Mouse (Mus musculus) ZHBTc4 (cell line): ENCODE measurements around the gene Zmynd12.

Source experiments
- DNase-seq: peaks from one replicate; pipeline ENCODE4 v3.0.0-alpha.2; 2011; ENCODE audit warnings: low read depth, low spot score

Gene Zmynd12

DNA sequence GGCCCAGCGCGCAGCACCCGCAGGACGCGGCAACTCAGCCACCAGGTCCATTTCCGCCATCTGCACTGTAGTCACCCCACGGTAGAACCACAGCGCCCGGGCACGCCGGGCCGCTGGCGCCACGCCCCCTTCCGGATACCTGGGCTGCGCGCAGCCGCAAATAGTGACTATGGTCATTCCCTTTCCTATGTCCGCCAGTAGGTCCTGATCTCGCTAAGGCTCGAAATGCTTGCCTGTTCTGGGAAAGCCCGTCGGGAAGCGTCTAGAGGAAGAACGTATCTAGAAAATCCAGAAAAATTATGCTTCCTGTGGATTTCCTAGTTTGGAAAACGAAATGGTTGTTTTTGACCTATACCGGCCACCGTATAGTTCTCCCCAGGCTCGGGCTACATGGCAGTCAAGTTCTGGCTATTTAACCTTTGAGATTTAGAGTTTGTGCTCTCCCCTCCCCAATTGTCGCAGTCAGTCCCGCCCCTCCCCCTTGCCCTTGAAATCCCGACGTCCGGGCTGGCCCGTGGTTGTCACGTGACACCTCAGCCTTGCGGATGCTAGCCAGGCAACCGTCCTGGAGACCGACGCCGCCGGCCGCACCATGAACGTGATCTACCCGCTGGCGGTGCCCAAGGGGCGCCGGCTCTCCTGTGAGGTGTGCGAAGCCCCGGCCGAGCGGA is at the start of gene Zmynd12, which contains the start of gene Ppcs:
TSS of gene Zmynd12 (plus strand) at position 521 of the 671 bp plus-strand sequence.
TSS of gene Ppcs (minus strand) at position 127 of the 671 bp plus-strand sequence.
- peak; percentile 98 for DNase-seq

DNA sequence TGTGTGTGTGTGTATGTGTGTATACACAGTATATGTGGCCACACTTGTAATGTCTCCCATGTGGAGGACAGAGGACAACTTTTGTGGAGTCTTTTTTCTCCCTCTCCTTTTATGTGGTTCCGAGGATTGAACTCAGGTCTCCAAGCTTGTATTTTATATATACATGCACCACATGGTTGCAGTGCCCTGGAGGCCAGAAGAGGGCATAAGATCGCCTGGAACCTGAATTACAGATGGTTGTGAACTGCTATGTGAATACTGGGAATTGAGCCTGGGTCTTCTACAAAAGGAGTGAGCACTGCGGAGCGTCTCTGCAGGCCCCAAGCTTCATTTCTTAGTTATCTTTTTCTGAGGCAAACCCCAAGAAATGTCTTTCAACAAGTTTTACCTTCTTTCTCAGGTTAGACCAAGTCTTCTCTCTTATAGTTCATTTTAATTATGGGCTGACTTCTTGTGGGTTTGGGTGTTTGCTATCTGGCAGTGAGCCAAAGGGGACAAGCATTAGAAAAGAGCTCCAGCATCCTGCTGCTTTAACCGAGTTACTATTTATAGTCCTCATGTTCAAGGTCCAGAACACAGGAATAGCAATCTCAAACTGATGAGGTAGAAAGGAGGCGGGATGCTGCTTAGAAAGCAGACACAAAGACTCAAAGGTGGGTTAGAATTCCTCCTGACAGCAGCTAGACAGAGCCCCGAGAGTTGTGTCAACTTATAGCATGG is 41.0 kb upstream of the Zmynd12 start:
- DNase-seq, result no peak

DNA sequence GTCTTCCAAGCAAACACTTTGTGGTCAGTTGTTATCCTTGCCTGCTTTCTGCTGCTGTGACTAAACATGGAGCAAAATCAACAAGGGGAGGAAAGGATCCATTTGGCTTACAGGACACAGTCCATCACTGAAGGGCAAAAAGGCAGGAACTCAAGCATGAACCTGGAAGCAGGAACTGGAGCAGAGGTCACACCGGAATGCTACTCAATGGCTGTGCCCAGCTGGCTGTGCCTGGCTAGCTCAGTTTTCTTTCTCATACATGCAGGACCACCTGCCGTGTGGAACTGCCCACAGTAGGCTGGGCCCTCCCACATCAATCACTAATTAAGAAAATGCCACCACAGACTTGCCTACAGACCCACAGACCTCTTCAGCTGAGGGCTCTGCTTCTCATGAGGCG is 33.4 kb upstream of the Zmynd12 start:
- no peak for DNase-seq

DNA sequence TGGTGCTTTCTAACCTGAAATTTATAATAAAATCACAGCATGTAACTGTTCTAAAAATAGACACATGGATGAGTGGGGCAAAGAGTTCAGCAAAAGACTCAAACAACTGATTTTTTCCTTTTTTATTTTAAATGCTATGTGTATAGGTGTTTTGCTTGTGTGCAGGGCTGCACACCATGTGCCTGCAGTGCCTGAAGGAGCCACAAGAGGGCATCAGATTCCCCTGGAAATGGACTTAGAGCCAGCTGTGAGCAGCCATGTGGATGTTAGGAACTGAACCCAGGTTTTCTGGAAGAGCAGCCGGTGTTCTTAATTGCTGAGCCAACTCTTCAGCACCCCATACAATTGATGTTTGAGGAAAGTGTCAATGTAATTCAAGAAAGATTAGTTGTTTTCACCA is 32.2 kb upstream of the Zmynd12 start:
- peak; percentile 85 for DNase-seq

DNA sequence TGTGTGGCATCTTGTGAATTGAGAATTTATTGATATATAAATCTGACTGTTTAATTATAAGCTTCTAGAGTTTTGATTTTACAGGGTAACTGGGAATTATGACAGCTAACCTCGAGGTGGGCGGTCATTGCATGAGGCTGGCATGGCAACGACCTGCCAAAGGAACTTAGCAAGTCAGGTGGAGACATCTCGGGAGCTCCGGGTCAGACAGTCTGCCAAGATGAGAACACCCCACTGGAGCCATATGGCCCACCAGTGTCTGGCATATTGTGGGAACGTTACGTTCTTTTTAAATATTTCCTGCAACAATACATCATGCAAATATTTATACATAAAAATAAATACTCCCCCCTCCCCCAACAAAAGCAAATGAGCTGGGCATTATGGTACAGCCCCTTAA is 23.9 kb upstream of the Zmynd12 start:
- no peak for DNase-seq

DNA sequence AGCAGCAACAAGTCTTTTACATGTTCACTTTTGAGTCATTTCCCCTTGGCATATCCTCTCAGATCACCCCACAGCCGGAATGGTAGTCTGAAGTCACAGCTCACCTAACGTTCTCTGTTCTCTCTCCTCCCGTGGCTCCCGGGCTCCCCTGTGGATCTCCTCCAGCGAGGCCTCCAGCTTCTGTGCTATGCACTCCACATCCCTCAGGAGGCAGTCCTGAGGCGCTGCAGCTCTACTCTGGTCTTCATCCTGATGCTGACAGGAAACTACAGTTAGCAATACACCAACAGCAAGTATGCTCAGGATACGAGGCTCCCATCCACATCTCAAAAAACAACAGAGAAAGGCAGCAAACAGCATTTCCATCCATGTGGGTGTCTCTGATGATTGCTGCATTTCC is 21.7 kb upstream of the Zmynd12 start:
- peak; percentile 77 for DNase-seq

DNA sequence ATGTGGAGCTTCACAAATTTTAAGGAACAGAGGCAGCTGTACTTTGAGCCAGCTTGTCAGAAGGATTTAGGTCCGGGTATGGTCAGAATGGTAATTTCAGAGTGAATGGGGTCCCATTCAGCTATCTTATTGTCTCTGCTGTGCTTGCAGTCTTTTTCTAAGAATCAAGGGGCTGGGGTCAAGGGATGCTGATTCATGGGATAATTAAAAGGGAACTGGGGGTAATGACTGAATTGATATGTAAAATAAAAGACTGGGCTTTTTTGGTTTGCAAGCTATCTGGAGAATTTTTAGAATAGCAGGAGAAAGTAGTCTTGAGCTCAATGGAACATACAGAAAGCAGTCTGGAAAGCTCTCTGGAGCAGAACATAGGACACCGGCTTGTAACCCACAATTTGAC is 19.2 kb upstream of the Zmynd12 start:
- DNase-seq, result peak; percentile 75

DNA sequence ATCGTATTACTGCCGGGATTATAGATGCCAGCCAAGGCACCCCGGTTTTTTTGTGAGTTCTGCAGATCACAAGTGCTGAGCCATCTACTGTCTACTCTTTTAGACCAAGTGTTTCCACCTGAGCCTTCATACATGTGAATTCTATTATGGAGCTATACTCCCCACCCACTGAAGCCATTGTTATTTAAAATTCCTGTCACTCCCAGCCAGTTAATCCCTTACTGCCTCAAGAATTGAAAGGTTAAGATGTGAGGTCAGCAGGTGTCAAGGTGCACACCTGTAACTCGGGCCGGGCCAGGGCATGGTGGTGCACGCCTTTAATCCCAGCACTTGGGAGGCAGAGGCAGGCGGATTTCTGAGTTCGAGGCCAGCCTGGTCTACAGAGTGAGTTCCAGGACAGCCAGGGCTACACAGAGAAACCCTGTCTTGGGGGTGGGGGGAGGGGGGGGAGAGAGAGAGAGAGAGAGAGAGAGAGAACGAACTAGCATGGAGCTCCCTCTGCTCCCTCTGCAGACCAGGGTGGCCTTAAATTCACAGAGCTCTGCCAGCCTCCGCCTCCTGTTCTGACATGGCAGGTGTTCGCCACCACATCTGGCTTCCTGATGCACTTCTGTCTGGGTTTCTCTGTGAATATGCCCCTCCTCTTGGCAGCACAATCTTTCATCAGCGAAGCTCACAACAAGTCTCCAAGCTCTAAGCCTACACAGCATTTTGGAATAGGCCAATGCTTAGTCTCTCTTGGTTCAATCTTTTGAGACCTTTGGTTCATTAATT is 10.6 kb upstream of the Zmynd12 start:
- DNase-seq, result peak; percentile 74

DNA sequence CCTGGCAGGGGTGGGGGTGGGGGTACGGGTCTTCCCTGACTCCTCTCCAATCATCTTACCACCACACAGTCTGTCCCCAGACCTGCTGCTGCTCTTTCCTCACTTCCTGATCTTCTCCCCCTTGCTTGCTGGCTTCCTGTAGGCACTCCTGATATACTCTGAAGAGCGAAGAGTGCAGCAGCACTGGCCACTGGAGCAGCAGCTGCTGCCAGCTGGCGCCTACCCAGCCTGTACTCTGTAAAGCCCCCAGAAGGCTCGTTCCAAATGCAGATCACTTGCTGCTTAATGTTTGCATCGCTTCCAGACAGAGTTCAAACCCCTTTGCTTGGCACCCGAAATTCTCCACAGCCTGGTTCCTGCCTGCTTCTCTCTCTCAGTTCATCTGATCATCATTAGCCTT is 9.8 kb upstream of the Zmynd12 start:
- DNase-seq, result no peak

DNA sequence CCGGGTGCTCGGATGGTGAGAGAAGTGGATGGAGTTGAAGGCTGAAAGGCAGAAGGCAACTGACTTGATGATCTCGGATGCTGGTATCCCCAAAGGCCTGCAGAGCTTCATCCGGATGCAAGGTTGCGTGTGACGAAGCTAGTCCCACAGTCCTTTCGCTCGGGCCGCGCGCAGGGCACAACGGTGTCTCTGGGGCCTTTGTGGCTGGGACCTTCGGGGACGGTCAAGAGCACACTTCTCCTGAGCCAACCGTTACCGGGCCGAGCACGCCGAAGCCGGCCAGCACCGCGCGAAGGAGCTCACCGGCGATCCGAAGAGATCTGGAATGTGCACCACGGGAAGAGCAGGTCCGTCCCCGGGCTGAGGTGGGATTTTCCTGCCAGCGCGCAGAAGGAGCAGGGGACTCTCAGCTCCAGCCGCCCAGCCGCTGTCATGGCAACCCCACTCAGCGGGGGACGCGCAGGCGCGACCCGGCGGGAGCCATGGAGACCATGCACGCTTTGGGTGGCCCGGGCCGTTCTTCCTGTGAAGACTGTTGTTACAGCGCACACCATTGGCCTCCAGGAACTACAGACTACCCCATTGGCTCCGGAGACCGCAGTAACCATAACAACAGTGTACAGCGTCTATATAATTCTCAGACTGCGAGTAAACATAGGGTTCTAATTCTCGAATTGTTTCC is 7.4 kb upstream of the Zmynd12 start, which contains the start of gene Ccdc30:
TSS of gene Ccdc30 (minus strand) at position 450 of the 682 bp plus-strand sequence.
- peak; percentile 98 for DNase-seq

DNA sequence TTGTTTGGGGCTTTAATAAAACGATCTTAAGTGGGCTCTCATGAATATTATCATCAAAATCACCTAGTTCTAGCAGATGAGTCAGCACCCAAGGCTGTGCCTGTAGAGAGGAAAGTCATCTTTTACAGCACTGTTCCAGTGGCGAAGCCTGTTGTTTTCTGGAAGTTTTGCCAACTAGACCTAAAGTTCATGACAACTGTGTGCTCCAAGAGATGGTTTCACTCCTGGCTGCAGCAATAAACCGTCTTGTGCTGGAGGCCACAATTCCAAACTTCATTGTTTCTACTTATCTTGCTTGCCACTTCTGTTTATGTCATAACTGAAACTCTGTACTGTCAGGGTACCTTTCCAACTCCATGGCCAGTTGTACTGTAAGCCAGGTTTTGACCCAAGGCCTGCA is 5.3 kb upstream of the Zmynd12 start:
- no peak for DNase-seq

DNA sequence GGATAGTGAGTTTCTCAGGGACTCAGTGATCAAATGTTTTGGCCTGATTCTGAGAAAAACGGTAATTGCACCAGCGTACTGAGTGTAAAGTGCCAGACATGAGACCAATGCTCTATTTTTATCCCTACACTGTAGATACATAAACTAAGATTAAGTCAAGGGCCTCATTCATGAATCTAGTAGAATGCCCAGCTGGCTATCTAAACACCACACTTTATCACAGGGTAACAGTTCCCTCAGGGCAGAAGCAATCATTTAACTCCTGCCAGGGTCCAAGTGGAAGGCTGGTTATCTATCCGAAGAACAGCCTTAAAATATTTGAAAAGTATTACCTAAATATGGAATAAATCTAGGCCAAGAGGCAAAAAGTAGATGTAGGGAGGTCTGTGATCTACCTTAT is 4.7 kb upstream of the Zmynd12 start:
- DNase-seq, result no peak

DNA sequence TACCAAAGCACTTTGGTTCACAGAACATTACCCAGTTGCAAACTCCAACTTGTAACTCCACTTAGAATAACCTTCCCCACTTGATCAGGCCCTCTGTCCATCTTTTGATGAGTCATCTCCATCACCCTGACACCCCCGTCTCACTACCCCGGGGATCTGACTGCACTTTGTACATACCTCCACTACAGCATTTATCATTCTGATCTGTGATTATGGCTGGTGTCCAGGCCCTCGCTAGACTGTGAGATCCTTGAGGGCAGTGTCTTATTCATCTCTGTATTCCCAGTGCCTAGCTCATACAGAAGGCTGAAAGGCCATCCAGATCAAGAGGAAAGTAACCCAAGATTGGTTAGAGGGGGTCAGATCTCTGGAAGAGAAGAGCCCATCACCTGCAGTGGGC is 1.4 kb upstream of the Zmynd12 start:
- DNase-seq, result no peak

DNA sequence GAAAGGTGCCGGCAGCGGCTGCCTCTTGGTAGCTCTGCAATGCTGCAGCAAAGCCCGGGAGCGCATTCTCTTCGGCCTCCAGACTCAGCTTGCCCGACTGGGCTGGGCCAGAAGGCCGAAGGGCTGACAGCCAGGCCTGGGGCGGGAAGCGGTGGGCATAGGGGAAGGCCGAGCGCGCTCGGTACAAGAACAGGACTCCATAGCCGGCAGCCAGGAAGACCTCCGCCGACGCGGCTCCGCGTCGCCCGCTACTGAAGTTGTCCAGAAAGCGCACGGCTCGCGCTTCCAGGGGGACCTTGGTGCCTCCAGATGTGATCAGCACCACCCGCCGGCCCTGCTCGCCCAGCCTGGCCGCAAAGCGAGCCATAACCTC is 707 bp upstream of the Zmynd12 start:
- DNase-seq, result no peak

DNA sequence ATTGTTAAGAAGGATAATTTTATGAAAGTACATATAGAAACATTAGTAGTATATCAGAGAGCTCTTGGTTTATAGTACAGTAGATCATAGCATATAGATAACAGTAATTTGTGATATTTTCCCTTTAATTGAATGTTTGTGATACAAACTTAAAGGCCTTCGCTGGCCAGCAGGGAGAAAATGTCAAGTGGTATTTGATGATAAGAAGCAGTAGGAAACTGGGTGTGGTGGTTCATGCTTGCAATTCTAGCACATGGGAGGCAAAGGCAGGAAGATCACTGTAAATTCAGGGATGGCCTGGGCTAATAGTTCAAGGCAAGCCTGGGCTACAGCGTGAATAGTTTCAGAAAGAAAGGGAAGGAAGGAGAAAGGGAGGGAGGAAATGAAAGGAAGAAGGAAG is 2.5 kb downstream of the Zmynd12 start:
- DNase-seq, result no peak

DNA sequence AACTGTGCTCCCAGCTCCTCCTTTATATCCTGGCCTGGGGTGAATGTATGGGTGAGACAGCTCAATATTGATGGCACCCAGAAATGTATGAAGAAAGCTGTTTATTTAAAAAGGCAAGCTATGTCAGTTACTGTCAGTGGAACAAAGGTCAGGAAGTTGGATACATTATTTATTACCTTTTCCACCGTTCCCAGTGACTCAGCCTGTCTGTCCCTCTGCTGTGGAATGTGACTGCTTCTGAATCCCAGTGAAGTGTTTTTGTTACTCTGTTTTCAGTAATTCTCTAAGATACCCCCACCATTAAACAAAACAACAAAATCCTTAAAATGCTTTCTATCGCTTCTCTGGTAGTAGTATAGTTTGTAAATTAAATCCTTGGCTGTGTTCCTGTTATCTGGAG is 3.0 kb downstream of the Zmynd12 start:
- DNase-seq, result no peak

DNA sequence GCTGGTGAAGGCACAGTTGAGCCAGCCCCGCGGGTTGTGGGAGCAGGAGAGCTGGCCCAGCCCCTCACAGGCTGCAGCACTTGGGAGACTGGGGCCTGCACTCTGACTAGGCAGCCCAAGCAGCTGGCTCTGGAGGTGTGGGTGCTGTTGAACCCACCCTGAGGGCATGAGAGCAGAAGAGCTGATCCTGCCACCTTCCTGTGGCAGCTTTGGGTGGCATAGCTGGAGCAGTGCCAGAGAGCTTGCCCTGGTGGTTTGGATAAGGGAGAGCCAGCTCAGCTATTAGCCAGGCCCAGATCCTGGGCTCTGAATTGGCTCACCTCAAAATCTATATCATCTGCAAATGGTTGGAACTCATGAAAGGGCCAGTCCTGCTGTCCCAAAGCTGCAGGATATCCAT is 5.1 kb downstream of the Zmynd12 start:
- DNase-seq, result no peak

DNA sequence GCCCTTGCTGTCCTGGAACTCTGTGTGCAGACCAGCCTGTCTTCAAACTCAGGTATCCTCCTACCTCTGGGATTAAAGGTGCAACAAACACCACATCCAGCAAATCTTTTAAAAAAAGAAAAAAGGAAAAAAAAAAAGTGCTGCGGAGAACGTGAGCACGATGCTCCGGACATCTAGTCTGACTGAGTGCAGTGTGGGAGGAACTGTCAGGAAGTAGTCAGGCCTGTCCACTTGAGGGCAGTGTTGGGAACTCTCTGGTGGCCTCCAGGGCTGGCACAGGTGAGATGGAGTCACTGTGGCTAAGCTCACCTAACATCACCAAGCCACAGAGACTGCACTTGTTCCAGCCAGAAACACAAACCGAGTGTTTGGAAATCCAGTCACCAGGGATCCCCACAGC is 8.1 kb downstream of the Zmynd12 start:
- peak; percentile 66 for DNase-seq

DNA sequence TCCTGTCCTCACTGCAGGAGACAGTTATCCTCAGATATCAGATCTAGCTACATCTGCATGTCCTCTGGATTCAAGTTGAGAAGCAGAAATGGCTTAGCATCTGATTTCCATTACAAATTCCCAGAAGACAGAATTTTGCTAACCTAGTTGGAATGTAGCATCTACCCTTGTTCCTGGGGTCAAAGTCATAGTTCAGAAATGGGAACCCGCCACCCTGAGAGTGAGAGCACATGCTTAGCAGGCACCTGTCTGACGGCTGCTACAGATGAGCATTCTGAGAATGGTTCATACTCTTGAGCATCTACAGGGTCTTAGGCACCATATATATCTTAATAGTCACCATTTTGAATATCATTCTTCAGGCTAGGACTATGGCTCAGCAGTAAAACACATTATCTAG is 15.3 kb downstream of the Zmynd12 start:
- no peak for DNase-seq

DNA sequence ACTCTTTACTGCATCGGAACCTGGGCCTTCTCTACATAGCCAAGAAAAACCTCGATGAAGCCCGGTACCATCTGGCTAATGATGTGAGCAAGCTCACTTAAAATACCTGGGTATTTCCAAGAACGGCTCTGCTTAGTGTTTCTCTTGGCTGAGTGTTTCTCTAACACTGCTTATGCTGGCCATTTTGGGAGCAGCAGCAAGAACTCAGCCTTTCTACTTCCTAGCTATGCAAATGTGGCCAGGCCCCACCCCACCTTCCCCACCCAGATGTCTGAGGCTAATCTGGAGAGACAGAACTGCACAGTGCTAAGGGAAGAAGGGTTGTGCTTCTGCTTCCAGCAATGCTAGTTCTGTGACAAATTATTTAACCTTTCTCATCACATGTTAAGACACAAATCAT is 19.2 kb downstream of the Zmynd12 start:
- peak; percentile 69 for DNase-seq

DNA sequence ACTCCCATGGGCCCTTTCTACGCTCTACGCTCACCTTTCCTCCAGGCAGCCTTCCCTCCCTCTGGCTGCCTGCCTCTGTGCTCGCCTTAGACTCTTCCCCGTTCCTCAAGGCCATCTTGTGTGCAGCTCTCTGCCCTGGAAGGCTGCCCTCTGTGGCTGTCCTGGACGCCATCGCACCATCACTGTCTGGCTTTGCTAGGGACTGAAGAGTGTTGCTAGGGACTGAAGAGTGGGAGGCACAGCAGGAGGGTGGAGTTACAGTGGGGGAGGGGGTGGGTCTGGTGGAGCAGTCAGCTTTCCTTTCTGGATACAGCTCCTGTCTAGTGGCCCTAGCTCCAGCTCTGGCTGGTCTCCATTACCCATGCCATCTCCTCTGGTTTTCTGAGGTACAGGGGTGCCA is 19.9 kb downstream of the Zmynd12 start:
- peak; percentile 80 for DNase-seq

DNA sequence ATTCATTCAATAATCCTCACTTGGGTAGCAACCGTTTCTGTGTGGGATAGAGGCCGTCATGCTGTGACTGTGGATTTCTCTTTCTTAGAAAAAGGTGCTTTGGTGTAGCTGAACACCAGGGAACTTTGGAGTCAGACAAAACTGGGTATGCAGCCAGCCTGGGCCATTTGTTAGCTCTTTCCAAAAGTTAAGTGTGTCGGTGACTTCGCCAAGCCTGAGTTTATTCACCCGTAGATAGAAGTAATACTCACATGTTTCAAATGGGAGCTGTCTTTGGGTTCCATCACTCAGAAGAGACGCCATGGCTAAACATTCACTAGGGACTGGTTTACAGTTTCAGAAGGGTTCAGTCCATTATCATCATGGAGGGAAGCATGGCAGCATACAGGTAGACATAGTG is 24.6 kb downstream of the Zmynd12 start:
- no peak for DNase-seq
